Mouse (Mus musculus) MEL (cell line): ENCODE measurements at regions not wholly inside any gene's neighbourhood (a gene's known extent, or its start where the extent isn't known, plus 50 kb on each side); places are given as distances from the start of the nearest gene placed in this dataset.

Experiments
- DNase-seq: peaks from one replicate; pipeline ENCODE4 v3.0.0; 2011; ENCODE audit warnings: low read depth, low spot score
- H3K27ac ChIP-seq: 2 replicates; pipeline ENCODE4 v1.5.1; 2012; ENCODE audit warnings: low read depth, mild to moderate bottlenecking, control low read depth, low read length, moderate library complexity; ENCODE audit not compliant: control insufficient read depth
- H3K27me3 ChIP-seq, 2 experiments: fragments of 150-350 bp in 1 of 2; sonication (generic) in 1 of 2; 2 replicates each; pipeline ENCODE4 v1.6.1; 2012; ENCODE audit warnings: low read length in 2 of 2, mild to moderate bottlenecking in 2 of 2, improper control_type of control experiment in 1 of 2, moderate library complexity in 1 of 2; ENCODE audit not compliant: insufficient read depth in 2 of 2, control insufficient read depth in 1 of 2
- H3K36me3 ChIP-seq, 2 experiments: 2 replicates each; pipeline ENCODE4 v1.6.1; 2012 to 2014; ENCODE audit warnings: low read length in 2 of 2, improper control_type of control experiment in 1 of 2, inconsistent platforms in 1 of 2, mild to moderate bottlenecking in 1 of 2; ENCODE audit not compliant: insufficient read depth in 2 of 2, control insufficient read depth in 1 of 2
- H3K4me1 ChIP-seq, 2 experiments: fragments of 150-350 bp in 1 of 2; sonication (generic) in 1 of 2; 2 replicates each; pipeline ENCODE4 v1.6.1; 2012; ENCODE audit warnings: low read length in 2 of 2, improper control_type of control experiment in 1 of 2, mild to moderate bottlenecking in 1 of 2; ENCODE audit not compliant: insufficient read depth in 2 of 2, control insufficient read depth in 1 of 2
- H3K4me3 ChIP-seq, 2 experiments: fragments of 150-350 bp in 1 of 2; sonication (generic) in 1 of 2; 2 replicates each; pipeline ENCODE4 v1.5.1; 2012; ENCODE audit warnings: low read depth in 2 of 2, low read length in 2 of 2, mild to moderate bottlenecking in 2 of 2, moderate library complexity in 2 of 2, control low read depth in 1 of 2, improper control_type of control experiment in 1 of 2; ENCODE audit not compliant: control insufficient read depth in 1 of 2, insufficient read depth in 1 of 2
- H3K79me2 ChIP-seq: 2 replicates; pipeline ENCODE4 v1.6.1; 2012; ENCODE audit warnings: mild to moderate bottlenecking, low read length, moderate library complexity; ENCODE audit not compliant: control insufficient read depth, poor library complexity, insufficient read depth
- H3K9ac ChIP-seq: 2 replicates; pipeline ENCODE4 v1.6.1; 2012; ENCODE audit warnings: low read depth, mild to moderate bottlenecking, control low read depth, low read length, moderate library complexity; ENCODE audit not compliant: control insufficient read depth, poor library complexity, severe bottlenecking
- H3K9me3 ChIP-seq: fragments of 150-350 bp; sonication (generic); replicated peaks from 2 replicates; pipeline ENCODE4 v1.6.1; 2012; ENCODE audit warnings: mild to moderate bottlenecking, low read length, improper control_type of control experiment, moderate library complexity; ENCODE audit not compliant: insufficient read depth
- CHD2 ChIP-seq: IDR thresholded peaks from 2 replicates; pipeline ENCODE4 v1.6.1; 2011; ENCODE audit warnings: low read length, improper control_type of control experiment
- E2F4 ChIP-seq: IDR thresholded peaks from 2 replicates; pipeline ENCODE4 v1.6.1; 2011; ENCODE audit warnings: low read depth, low read length, improper control_type of control experiment, borderline replicate concordance
- EP300 ChIP-seq, 2 experiments: IDR thresholded peaks; 2 replicates each; pipeline ENCODE4 v1.6.1; 2011; ENCODE audit warnings: improper control_type of control experiment in 2 of 2, low read length in 2 of 2, low read depth in 1 of 2, mild to moderate bottlenecking in 1 of 2
- GATA1 ChIP-seq: IDR thresholded peaks from 2 replicates; pipeline ENCODE4 v1.6.1; 2011; ENCODE audit warnings: low read depth, low read length, improper control_type of control experiment
- MAFK ChIP-seq: IDR thresholded peaks from 2 replicates; pipeline ENCODE4 v1.6.1; 2011; ENCODE audit warnings: low read depth, mild to moderate bottlenecking, low read length, improper control_type of control experiment, borderline replicate concordance
- MXI1 ChIP-seq: IDR thresholded peaks from 2 replicates; pipeline ENCODE4 v1.6.1; 2011; ENCODE audit warnings: mild to moderate bottlenecking, low read depth, low read length, improper control_type of control experiment
- MYC ChIP-seq: IDR thresholded peaks from 2 replicates; pipeline ENCODE4 v1.6.1; 2011; ENCODE audit warnings: low read depth, mild to moderate bottlenecking, low read length, improper control_type of control experiment, moderate library complexity
- NELFE ChIP-seq: IDR thresholded peaks from 2 replicates; pipeline ENCODE4 v1.6.1; 2011; ENCODE audit warnings: low read depth, low read length, improper control_type of control experiment
- NRF1 ChIP-seq: IDR thresholded peaks from 2 replicates; pipeline ENCODE4 v1.6.1; 2014; ENCODE audit warnings: low read depth, mild to moderate bottlenecking, inconsistent platforms, low read length, improper control_type of control experiment, moderate library complexity; ENCODE audit not compliant: poor library complexity, insufficient read depth, severe bottlenecking
- POLR2A ChIP-seq, 2 experiments: IDR thresholded peaks; 2 replicates each; pipeline ENCODE4 v1.6.1; 2011 to 2012; ENCODE audit warnings: low read length in 2 of 2, mild to moderate bottlenecking in 2 of 2, control low read depth in 1 of 2, improper control_type of control experiment in 1 of 2, low read depth in 1 of 2, moderate library complexity in 1 of 2; ENCODE audit not compliant: control insufficient read depth in 1 of 2, insufficient read depth in 1 of 2, poor library complexity in 1 of 2
- POLR2AphosphoS2 ChIP-seq: IDR thresholded peaks from 2 replicates; pipeline ENCODE4 v1.6.1; 2011; ENCODE audit warnings: low read length, improper control_type of control experiment
- POLR2AphosphoS5 ChIP-seq: IDR thresholded peaks from 2 replicates; pipeline ENCODE4 v1.6.1; 2012; ENCODE audit warnings: low read depth, borderline replicate concordance, mild to moderate bottlenecking, inconsistent platforms, low read length, moderate library complexity, mixed read lengths
- RAD21 ChIP-seq: IDR thresholded peaks from 2 replicates; pipeline ENCODE4 v1.6.1; 2011; ENCODE audit warnings: mild to moderate bottlenecking, low read depth, low read length, improper control_type of control experiment
- RCOR1 ChIP-seq: IDR thresholded peaks from 2 replicates; pipeline ENCODE4 v1.6.1; 2012; ENCODE audit warnings: low read depth, mild to moderate bottlenecking, inconsistent platforms, low read length, improper control_type of control experiment
- SIN3A ChIP-seq: IDR thresholded peaks from 2 replicates; pipeline ENCODE4 v1.6.1; 2012; ENCODE audit warnings: low read length, improper control_type of control experiment, inconsistent platforms
- TAL1 ChIP-seq: IDR thresholded peaks from 2 replicates; pipeline ENCODE4 v1.6.1; 2012; ENCODE audit warnings: mild to moderate bottlenecking, inconsistent platforms, low read length, moderate library complexity, mixed read lengths
- UBTF ChIP-seq: IDR thresholded peaks from 2 replicates; pipeline ENCODE4 v1.6.1; 2012; ENCODE audit warnings: low read depth, mild to moderate bottlenecking, inconsistent platforms, low read length, improper control_type of control experiment, moderate library complexity, borderline replicate concordance; ENCODE audit not compliant: insufficient read depth
- USF2 ChIP-seq, 2 experiments: IDR thresholded peaks; 2 replicates each; pipeline ENCODE4 v1.6.1; 2011 to 2012; ENCODE audit warnings: improper control_type of control experiment in 2 of 2, low read length in 2 of 2, borderline replicate concordance in 1 of 2, inconsistent platforms in 1 of 2, low read depth in 1 of 2, mild to moderate bottlenecking in 1 of 2; ENCODE audit not compliant: insufficient read depth in 1 of 2
- ZMIZ1 ChIP-seq: IDR thresholded peaks from 2 replicates; pipeline ENCODE4 v1.6.1; 2012; ENCODE audit warnings: low read depth, mild to moderate bottlenecking, inconsistent platforms, low read length, improper control_type of control experiment, moderate library complexity
- ZNF384 ChIP-seq: IDR thresholded peaks from 2 replicates; pipeline ENCODE4 v1.6.1; 2012; ENCODE audit warnings: low read depth, mild to moderate bottlenecking, inconsistent platforms, low read length, improper control_type of control experiment

DNA sequence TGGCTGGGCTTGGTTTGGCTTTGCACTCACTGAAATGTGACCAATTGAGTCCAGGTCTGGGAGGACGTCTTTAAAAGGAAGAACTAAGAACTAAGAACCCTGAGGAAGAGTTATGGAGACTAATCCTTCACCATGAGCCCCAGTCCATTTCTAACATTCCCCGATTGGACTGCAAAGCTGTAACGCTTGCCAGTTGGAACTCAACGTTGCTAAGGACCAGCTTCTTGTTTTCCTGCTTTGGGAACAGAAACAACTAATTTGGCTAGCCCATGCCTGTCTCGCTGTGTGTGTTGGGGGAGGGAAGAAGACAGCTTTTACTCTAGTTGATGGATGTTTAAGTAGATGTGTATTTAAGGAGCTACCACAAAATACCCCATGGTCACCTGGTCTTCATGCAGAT lies 155.3 kb upstream of the Plxnc1 start:
- H3K9ac ChIP-seq = no peak overlapping the region
- no peaks in the 10 kb centered on the region for H3K9me3 ChIP-seq
- DNase-seq = no peak
- H3K36me3 ChIP-seq = no peaks in the 10 kb centered on the region
- no peak overlapping the region for H3K4me3 ChIP-seq
- H3K79me2 ChIP-seq = no peaks in the 10 kb centered on the region
- peaks cover 0 to 8% of the 10 kb centered on the region in 2 experiments; a peak in 3 of 4 replicates for H3K27me3 ChIP-seq
- no peaks in the 10 kb centered on the region for H3K4me1 ChIP-seq
- TF ChIP-seq POLR2AphosphoS2 = no peak
- no peak for TF ChIP-seq MYC
- no peak for TF ChIP-seq EP300 (IDR thresholded peaks at IDR 0.05; ENCODE audit: low read depth in 1 of 2, low read length in 2 of 2)
- no peak for TF ChIP-seq USF2 (IDR thresholded peaks at IDR 0.05; ENCODE audit: borderline replicate concordance in 1 of 2, insufficient read depth in 1 of 2, low read depth in 1 of 2, low read length in 2 of 2)
- no peak for TF ChIP-seq E2F4
- TF ChIP-seq ZNF384 = no peak
- no peak for TF ChIP-seq ZMIZ1
- no peak for TF ChIP-seq RAD21
- TF ChIP-seq MAFK = no peak
- TF ChIP-seq CHD2 = no peak
- TF ChIP-seq SIN3A = no peak
- no peak for TF ChIP-seq POLR2A (IDR thresholded peaks at IDR 0.05; ENCODE audit: control insufficient read depth in 1 of 2, insufficient read depth in 1 of 2, low read depth in 1 of 2, low read length in 2 of 2, poor library complexity in 1 of 2)
- TF ChIP-seq NRF1 = no peak
- TF ChIP-seq POLR2AphosphoS5 = no peak
- no peak for TF ChIP-seq MXI1
- TF ChIP-seq TAL1 = no peak
- no peak for TF ChIP-seq RCOR1
- TF ChIP-seq NELFE = no peak
- no peak for TF ChIP-seq UBTF
- H3K27ac ChIP-seq = no peak overlapping the region

- Histone ChIP-seq H3K9me3 (no peaks in the 10 kb centered on the region), H3K79me2 (no peaks in the 10 kb centered on the region), H3K27ac (no peak overlapping the region), H3K4me1 (no peaks in the 10 kb centered on the region), H3K27me3 (peaks cover 0 to 14% of the 10 kb centered on the region in 2 experiments; a peak in 3 of 4 replicates), H3K36me3 (no peaks in the 10 kb centered on the region), H3K4me3 (no peak overlapping the region), H3K9ac (no peak overlapping the region)
- TF ChIP-seq GATA1 (no peak), MAFK (peak; percentile 37; the same call in 1 of the 2 replicates)
- no peak for DNase-seq
Observed at GRCm38 (mm10) chr10:95095847-95096246, 151.2 kb upstream of the Plxnc1 start.
